Mouse (Mus musculus): Measurements from ENCODE around the gene Trmt1.

Trmt1 gene

GRCm38 (mm10) chr8:84689091-84689915 is 3.2 kb downstream of the Trmt1 start:
- peak; percentile 69 to 83 for DNase-seq (ENCODE audit: low read depth in 2 of 2, low spot score in 2 of 2)

GRCm38 (mm10) chr8:84693332-84693731 is 7.2 kb downstream of the Trmt1 start:
- DNase-seq (ENCODE audit: low read depth in 2 of 2, low spot score in 2 of 2): no peak

GRCm38 (mm10) chr8:84695140-84695539 is 9.0 kb downstream of the Trmt1 start:
- no peak for DNase-seq (ENCODE audit: low read depth in 2 of 2, low spot score in 2 of 2)

- DNase-seq (ENCODE audit: low read depth in 2 of 2, low spot score in 2 of 2): no peak
These were observed 11.3 kb downstream of the Trmt1 start for GRCm38 (mm10) chr8:84697166-84698130.

- no peak for DNase-seq (ENCODE audit: low read depth in 2 of 2, low spot score in 2 of 2)
These were observed 12.2 kb downstream of the Trmt1 start for GRCm38 (mm10) chr8:84698288-84698687.

GRCm38 (mm10) chr8:84698929-84699401 is 12.9 kb downstream of the Trmt1 start:
- DNase-seq (ENCODE audit: low read depth in 2 of 2, low spot score in 2 of 2): no peak

- no peak for DNase-seq (ENCODE audit: low read depth in 2 of 2, low spot score in 2 of 2)
These were observed 13.8 kb downstream of the Trmt1 start for GRCm38 (mm10) chr8:84699861-84700322.

GRCm38 (mm10) chr8:84700526-84700925 is 14.4 kb downstream of the Trmt1 start:
- DNase-seq (ENCODE audit: low read depth in 2 of 2, low spot score in 2 of 2): no peak

- no peak for DNase-seq (ENCODE audit: low read depth in 2 of 2, low spot score in 2 of 2)
These were observed 15.1 kb downstream of the Trmt1 start, which contains the start of gene Lyl1 for GRCm38 (mm10) chr8:84700941-84701911. Lyl1 (plus strand) TSS chr8:84701457.

GRCm38 (mm10) chr8:84702561-84702960 is 16.5 kb downstream of the Trmt1 start:
- no peak for DNase-seq (ENCODE audit: low read depth in 2 of 2, low spot score in 2 of 2)

GRCm38 (mm10) chr8:84702963-84703465 is 16.9 kb downstream of the Trmt1 start:
- DNase-seq (ENCODE audit: low read depth in 2 of 2, low spot score in 2 of 2): no peak

- DNase-seq (ENCODE audit: low read depth in 2 of 2, low spot score in 2 of 2): peak in 1 of 2 experiments; percentile 54
These were observed 17.6 kb downstream of the Trmt1 start for GRCm38 (mm10) chr8:84703466-84704249.

GRCm38 (mm10) chr8:84704356-84704755 is 18.2 kb downstream of the Trmt1 start:
- DNase-seq (ENCODE audit: low read depth in 2 of 2, low spot score in 2 of 2): peak in 1 of 2 experiments; percentile 70

GRCm38 (mm10) chr8:84704867-84705831 is 19.0 kb downstream of the Trmt1 start:
- no peak for DNase-seq (ENCODE audit: low read depth in 2 of 2, low spot score in 2 of 2)

GRCm38 (mm10) chr8:84705960-84706359 is 19.9 kb downstream of the Trmt1 start:
- DNase-seq (ENCODE audit: low read depth in 2 of 2, low spot score in 2 of 2): no peak

- DNase-seq (ENCODE audit: low read depth in 2 of 2, low spot score in 2 of 2): no peak
These were observed 20.6 kb downstream of the Trmt1 start for GRCm38 (mm10) chr8:84706610-84707266.

- DNase-seq (ENCODE audit: low read depth in 2 of 2, low spot score in 2 of 2): no peak
These were observed 21.3 kb downstream of the Trmt1 start for GRCm38 (mm10) chr8:84707267-84707883.
